Mouse (Mus musculus): Measurements from ENCODE around the gene Lrig3.

The Lrig3 gene

GRCm38 (mm10) chr10:125965968-125966480 lies at the start of gene Lrig3:
Gene Lrig3, plus strand, starts transcription at chr10:125966168.
- no peak for DNase-seq (ENCODE audit: low read depth, low spot score)

DNA sequence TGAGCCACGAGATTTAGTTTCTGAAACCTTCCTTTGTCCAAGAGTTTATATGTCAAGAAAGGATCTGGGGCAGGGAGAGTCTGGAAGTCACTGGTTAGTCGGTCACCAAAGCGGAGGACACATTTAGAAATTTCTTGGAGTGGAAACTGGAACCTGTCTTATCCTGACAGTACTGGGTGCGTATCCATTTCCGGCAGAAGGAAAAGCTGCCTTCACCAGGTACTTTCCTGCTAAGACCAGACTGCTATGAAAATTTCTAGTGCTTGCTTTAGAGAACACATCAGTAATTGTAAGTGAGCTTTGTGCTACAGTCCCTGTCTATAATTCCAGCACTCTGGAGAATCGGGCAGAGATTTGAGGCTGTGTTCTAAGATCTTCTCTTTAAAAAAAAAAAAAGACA lies 49.2 kb upstream of the Lrig3 start:
- no peak for DNase-seq (ENCODE audit: low read depth, low spot score)

DNA sequence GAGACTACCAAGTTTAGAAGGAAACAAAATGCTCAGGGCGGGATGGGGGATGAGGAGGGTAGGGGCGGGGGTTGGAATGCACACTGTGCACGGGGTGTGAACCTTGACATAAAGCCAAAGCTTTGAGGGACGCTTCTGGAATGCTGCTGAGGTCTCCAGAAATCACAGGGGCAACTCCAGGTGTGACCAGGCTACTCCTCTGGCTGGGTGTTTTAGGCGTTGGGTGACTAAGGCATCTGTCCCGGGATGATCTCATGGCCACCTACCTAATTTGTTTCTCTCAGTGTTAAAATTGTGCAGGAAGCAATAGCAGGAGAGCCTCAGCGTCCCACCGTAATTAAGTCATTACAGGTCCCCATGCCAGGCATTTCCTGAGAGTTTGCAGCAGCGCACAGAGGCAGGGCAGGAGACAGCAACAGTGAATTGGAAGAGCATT lies 48.5 kb upstream of the Lrig3 start:
- no peak for DNase-seq (ENCODE audit: low read depth, low spot score)

DNA sequence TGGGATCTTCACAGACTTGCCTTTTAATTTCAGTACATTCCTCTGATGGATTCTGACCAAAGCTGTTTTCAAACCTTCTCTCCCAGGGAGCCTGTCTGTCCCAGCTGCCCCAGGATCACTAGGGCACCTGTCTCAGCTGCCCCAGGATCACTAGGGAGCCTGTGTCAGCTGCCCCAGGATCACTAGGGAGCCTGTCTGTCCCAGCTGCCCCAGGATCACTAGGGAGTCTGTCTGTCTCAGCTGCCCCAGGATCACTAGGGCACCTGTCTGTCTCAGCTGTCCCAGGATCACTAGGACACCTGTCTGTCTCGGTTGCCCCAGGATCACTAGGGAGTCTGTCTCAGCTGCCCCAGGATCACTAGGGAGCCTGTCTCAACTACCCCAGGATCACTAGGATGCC lies 47.0 kb upstream of the Lrig3 start:
- no peak for DNase-seq (ENCODE audit: low read depth, low spot score)

- no peak for DNase-seq (ENCODE audit: low read depth, low spot score)
Measured at GRCm38 (mm10) chr10:125921654-125922446, 44.1 kb upstream of the Lrig3 start.

DNA sequence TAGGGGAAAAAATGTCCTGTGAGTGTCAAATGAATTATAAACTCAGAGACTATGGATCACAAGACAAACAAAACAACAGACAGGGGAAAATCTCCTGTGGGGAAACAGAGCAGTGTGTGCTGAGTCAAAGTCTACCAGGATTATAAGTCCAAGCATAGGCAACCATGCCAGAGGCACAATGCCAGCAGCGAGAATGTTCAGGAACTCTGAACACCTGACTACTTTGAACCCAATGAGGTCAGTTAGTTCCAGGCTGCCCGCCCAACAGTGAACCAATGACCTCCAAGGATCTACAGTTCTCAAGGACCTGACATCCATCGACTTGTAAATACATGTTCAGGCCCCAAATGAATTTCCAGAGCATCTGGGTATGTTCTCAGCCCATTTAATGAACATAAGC lies 36.0 kb upstream of the Lrig3 start:
- no peak for DNase-seq (ENCODE audit: low read depth, low spot score)

GRCm38 (mm10) chr10:125933388-125933787 lies 32.6 kb upstream of the Lrig3 start:
- no peak for DNase-seq (ENCODE audit: low read depth, low spot score)

DNA sequence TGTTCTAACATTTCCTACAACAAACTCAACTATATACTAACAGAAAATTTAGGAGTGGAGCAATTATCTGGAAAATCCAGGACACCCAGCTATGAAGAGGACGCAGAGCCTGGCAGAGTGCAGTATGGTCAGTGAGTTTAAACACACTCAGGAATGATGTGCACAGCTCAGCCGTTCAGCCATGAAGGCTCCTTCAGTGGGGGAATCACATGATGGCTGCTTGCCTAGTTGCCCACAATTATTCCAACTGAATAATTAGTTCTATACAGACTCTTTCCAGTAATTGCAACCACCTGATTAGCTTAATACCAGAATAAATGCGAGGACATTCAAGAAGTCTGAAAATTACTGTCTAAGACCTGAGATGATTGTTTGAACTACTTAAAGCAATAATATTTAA lies 31.9 kb upstream of the Lrig3 start:
- DNase-seq (ENCODE audit: low read depth, low spot score): no peak

DNA sequence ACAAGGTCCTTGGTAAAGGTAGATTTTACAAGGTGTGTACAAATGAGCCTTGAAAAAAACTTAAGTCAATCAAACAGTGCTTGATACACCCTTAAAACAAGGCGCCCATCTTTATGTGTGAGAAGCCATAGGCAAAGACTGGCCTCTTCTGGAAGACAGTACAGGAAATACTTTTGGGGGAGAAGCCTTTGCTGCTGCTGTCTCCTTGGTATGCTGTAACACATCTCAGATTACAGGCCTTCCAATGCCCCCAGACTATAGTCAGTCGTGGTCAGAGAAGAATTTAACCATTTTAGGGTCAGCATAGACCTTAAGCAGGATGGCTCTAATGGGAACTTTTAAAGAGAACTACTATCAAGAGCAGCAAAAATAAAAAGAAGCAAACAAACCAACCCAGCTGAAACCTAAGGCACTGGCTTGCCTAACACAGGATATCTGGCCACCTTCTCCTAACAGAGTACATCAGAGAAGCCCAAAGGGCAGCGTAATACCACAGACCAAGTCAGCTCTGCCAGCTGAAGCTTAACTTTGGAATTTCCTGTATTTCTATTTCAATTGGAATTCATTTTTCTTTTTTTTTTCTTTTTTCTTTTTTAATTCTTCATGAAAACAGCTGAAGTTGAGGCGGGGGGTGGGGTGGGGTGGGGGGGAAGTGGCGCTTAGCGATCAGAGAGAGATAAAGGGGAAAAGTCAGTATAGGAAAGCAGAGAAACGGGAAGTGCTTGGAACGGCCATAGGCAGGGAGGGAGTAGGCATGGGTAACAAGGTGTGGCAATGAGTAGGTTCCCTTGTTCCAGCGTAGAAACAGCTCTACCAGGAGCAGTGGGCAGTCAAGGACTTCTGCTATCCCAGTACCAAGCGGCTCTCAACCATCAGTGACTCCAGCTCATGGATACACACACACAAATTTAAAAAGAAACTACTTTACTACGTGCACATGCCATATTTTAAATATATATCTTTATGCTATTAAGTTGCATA lies 28.2 kb upstream of the Lrig3 start:
- no peak for DNase-seq (ENCODE audit: low read depth, low spot score)

DNA sequence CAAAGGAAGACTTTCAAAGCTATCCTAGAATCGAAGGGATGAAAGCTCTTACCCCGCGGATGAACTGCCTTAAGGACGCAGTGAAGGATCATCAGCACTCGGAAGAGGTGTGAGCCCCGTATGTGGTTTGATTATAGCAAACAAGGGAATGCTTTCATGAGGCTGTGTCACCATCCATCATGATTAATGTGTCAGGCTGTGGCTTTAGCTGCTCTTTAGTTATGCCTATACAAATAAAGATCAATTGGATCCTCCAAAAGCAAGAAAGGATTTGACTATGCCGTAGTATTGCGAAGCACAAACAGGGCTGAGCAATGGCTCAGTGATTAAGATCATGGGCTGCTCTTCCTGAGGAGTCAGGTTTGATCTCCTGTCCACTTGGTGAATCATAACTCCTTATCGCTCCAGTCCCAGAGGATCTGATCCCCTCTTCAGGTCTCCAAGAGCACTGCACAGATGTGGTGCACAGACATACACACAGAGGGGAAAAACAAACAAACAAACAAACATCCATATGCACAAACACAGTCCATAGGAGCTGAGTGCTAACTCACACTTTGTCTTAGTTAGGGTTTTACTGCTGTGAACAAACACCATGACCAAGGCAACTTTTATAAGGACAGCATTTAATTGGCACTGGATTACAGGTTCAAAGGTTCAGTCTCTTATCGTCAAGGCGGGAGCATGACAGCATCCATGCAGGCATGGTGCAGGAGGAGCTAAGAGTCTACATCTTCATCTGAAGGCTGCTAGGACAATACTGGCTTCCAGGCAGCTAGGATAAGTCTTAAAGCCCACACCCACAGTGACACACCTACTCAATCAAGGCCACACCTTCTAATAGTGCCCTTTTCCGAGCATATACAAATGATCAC lies 27.2 kb upstream of the Lrig3 start:
- DNase-seq (ENCODE audit: low read depth, low spot score): no peak

DNA sequence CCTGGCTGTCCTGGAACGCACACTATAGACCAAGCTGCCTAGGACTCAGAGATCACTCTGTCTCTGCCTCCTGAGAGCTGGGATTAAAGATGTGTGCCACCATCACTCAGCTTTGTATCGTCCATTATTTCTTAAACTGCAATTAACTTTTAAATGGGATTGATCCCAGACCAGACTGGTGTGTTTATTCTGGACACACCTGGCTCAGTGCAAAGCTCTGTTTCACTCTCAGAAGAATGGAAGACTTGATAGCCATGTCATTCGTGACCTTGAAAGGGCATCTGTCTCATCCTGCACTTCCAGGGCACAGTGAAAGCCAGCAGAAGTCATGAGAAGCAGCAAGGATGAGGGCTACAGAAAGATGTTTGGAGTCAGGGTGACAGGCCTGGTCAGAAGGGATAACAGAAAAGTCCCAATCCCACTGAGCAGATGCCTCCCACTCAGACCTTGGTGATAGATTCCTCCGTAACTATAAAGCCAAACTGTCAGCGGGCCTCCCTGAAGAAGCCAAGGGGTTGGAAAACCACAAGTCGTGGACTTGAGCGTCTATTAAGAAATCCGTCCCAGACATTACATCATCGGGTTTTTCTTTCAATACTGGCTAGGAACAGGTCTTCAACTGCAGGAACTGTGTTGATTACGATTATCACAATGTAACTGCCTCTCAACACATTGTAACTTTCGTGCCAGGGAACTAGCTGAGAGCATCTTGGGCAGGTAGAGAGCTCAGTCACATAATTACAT lies 25.5 kb upstream of the Lrig3 start:
- no peak for DNase-seq (ENCODE audit: low read depth, low spot score)

- no peak for DNase-seq (ENCODE audit: low read depth, low spot score)
Measured at GRCm38 (mm10) chr10:125943098-125943497, 22.9 kb upstream of the Lrig3 start.

- DNase-seq (ENCODE audit: low read depth, low spot score): no peak
Measured at GRCm38 (mm10) chr10:125944762-125945504, 21.0 kb upstream of the Lrig3 start.

DNA sequence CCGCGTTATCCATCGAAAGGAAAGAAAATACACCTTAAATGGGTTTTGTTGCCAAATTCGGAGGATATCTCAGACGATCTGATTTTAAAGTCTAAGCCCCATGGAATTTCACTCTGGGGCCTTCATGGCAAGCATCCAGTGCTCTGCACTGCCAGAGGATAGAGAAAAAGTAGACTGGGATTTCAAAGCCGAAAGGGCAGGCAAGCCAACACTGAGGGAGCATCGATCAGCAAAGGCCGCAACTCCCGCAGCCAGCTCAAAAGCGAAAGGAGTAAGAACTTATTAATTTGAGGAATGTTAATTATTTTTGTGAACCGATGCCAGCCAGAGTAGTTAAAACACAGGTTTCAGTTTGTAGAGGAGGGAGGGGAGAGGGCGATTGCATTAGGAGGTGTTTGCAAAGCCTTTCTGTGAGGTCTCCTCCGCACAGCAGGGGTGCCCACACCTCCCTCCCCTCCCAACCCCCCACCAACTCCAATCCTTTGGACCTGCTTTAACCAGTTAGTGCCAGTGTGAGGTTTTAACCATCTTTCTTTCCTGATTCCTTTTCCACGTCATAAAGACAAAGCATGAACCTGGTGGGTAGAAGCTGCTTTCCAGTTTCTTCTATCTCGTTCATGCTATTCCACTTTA lies 17.0 kb upstream of the Lrig3 start:
- DNase-seq (ENCODE audit: low read depth, low spot score): no peak

DNA sequence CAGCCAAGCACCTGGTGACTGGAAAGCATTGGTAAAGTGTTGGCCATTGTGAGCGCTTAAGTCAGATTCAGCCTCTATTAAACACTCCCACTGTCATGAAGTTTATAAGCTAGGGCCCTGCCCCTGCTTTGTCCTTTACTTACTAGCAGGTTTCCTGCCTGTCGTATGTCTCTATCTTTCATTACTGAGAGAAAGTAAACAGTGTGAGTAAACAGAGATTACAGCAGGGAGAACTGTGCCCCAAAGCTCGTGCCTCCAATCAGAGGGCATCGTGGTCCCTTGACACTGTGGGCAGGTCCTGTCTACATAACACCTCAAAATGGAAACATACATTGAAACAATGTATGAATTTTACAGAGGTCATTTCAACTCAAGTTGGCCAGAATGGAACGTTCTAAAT lies 14.3 kb upstream of the Lrig3 start:
- DNase-seq (ENCODE audit: low read depth, low spot score): no peak

DNA sequence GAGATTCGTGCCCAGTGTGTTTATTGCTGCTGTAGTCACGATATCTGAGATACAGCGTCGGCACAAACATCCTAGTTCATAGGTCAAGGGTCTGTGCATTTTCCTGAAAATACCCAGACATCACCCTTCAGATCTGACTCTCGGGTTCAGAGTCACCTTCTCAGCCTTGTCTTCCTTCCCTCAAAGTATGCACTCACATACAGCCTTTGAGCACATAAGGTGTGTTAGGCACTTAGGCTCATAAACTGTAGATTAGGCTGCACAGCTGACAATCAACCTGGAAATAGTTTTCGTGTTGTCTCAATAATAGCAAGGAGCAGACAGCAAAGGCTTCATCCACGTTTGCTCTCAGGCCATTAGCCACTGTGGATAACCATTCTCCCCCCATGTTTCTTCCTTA lies 11.6 kb upstream of the Lrig3 start:
- DNase-seq (ENCODE audit: low read depth, low spot score): no peak

DNA sequence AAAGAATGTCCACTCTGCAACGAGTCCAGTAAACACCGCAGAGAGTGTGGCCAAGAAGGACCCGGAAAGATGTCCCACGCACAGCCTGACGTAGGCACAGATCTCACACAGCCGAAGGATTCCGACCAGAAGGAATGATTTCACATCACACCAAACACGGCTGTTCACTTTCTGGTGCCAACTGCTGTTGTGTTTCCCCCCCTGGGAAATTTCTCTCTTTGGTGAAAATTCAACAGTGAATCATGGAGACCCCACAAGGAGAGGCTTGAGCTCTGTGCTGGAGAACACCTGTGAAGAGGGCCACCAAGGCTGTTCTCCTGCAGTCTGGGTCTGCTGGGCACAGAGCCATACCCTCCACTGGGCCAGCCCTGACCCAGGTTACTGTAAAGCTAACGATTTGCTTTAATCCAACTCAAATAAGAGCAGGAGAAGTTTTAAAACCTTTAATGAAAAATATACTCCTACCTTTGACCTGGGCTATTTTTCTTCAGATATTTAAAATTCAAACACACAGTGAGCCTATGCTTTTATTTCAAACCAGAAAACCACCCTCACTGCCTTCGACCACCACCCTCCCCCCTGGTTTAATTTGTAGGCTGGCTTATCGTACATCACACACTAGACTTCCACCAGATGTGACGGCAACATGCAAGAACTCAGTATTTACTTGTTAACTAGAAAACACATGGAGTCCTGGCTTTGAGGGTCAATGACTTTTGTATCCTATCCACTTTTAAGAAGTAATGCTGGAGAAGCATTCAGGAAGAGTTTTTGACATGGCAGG lies 11.0 kb upstream of the Lrig3 start:
- DNase-seq (ENCODE audit: low read depth, low spot score): no peak

DNA sequence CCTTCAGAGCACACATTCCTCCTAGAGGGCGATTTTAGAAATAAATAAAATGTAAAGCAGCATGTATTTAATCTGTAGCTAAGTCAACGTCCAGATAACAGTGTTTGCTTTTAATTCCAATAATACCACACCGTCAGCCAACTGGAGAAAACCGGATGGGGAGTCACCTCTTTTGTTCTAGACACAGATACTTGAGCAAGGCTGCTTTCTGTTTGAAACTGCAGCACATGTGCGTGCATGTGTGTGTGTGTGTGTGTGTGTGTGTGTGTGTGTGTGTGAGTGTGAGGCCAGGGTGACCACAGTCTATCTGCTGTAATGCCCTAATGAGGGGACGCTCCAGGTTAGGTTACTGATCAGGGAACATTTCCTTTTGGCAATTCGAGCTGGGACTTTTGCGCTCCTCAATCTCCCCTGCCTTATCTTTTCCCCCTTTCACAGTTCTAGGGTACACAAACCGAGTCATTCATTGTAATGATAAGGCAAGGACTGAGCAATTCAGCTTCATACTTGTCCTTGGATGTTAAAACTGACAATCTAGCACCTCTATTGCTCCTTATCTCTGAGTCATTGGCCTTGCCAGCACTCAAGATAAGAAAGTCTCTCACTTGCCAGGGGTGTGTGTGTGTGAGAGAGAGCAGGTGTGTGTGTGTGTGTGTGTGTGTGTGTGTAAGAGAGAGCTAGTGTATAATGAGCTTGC lies 4.4 kb upstream of the Lrig3 start:
- no peak for DNase-seq (ENCODE audit: low read depth, low spot score)
